Mouse (Mus musculus): ENCODE measurements around the gene Nsdhl. TPM values are rescaled to one million over a fixed set of nuclear protein-coding genes. Genes with fewer than 3 reads are reported as not detected.

Gene Nsdhl
- polyA plus RNA-seq, 1 experiment from 2014 or later, result 23.5 TPM

DNA sequence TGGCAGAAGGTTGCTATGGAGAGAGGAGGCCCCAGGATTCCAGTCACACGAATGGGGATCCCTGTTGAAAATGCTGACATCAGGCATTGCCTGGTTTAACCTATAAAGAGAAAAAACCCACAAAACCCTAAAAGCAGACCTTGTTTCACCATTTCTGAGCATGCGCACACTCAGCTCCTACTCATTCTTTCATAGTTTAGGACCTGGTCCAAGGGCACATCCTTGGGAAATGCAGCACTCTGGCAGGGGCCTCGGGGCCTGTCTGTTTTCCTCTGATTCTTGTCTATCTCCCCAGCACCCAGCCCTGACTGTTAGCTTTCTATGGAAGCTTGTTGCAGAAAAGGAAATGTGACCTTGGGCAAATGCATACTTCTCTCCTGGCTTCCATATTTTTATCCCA lies 72.2 kb downstream of the Nsdhl start:
- TF ChIP-seq CTCF (IDR thresholded peaks at IDR 0.05; ENCODE audit: low read depth), result no peak
- no peaks in the 10 kb centered on the region for H3K36me3 ChIP-seq (ENCODE audit: control insufficient read depth, insufficient read depth)
- H3K27me3 ChIP-seq (replicated peaks; ENCODE audit: control insufficient read depth, insufficient read depth, low read length), result peaks cover 16% of the 10 kb centered on the region
- no peak overlapping the region for H3K9ac ChIP-seq (ENCODE audit: low read depth, low read length)
- no peak overlapping the region for H3K4me2 ChIP-seq (replicated peaks; ENCODE audit: low read depth)
- H3K27ac ChIP-seq (ENCODE audit: low read depth, low read length), result no peak overlapping the region
- no peak for ATAC-seq
- H3K4me1 ChIP-seq (replicated peaks; ENCODE audit: control insufficient read depth, insufficient read depth, low read length), result no peaks in the 10 kb centered on the region
- WGBS, result 68% methylated on average over 3 of the region's 3 CpGs
- H3K4me3 ChIP-seq (ENCODE audit: low read depth, low read length), result no peak overlapping the region
- no peaks in the 10 kb centered on the region for H3K9me3 ChIP-seq (ENCODE audit: control insufficient read depth)

DNA sequence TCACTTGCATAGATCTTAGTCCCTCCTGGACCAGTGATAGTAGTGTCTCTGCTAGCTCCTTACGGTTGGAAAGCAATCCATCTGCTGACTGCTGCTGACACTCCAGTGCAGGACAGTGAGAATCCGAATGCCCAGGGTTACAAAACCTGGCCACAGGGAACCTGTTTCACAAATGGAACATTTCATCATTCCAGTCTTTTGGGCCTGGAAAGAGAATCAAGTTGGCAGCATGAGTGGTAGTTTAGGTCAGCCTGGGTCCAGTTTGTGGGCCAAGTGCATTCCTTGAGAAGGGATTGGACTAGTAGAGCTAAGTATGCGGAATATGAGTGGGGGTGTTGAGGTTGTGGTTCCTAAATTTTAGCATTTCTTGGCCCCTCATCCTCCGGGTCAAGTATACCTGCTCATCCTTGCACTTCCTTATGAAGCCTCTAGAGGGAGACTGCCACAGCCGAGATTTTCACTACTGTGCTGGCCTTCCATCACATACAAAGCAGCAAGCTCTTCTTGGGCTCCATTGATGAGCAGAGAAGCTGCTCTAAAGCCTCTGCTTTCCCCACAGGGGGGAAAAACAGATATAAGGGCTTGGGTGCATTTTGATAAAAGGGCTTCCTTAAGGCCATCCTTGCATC lies 74.0 kb downstream of the Nsdhl start:
- H3K9ac ChIP-seq (ENCODE audit: low read depth, low read length), result no peak overlapping the region
- peaks cover 12% of the 10 kb centered on the region; the same call in 1 of the 2 replicates for H3K27me3 ChIP-seq (replicated peaks; ENCODE audit: control insufficient read depth, insufficient read depth, low read length)
- H3K27ac ChIP-seq (ENCODE audit: low read depth, low read length), result no peak overlapping the region
- no peaks in the 10 kb centered on the region for H3K9me3 ChIP-seq (ENCODE audit: control insufficient read depth)
- H3K4me1 ChIP-seq (replicated peaks; ENCODE audit: control insufficient read depth, insufficient read depth, low read length), result no peaks in the 10 kb centered on the region
- 58% methylated on average over 5 of the region's 5 CpGs for WGBS
- no peak for ATAC-seq
- H3K4me2 ChIP-seq (replicated peaks; ENCODE audit: low read depth), result no peak overlapping the region
- peak; percentile 68 for TF ChIP-seq CTCF (IDR thresholded peaks at IDR 0.05; ENCODE audit: low read depth)
- no peak overlapping the region for H3K4me3 ChIP-seq (ENCODE audit: low read depth, low read length)
- no peaks in the 10 kb centered on the region for H3K36me3 ChIP-seq (ENCODE audit: control insufficient read depth, insufficient read depth)

DNA sequence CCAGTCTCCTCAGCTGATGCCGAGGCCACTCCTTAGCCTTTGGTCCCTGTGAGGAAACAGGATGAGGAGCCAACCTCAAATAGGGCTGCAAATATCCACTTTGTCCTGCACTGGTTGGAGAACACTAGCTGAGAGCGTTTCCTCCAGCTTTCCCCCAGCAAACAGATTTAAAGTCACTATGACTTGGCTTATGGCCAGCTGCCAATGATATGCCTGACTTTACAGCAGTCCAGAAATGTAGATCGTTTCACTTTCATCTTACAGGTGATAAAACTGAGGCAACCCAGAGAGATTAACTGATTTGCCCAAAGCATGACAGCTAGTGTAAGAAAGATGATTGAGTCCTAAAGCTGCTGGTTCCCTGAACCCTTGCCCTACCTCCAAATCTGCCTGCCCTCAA lies 77.2 kb downstream of the Nsdhl start:
- 48% methylated on average over 3 of the region's 3 CpGs for WGBS
- peaks cover 6% of the 10 kb centered on the region; the same call in 1 of the 2 replicates for H3K27me3 ChIP-seq (replicated peaks; ENCODE audit: control insufficient read depth, insufficient read depth, low read length)
- H3K4me3 ChIP-seq (ENCODE audit: low read depth, low read length), result no peak overlapping the region
- no peak overlapping the region for H3K9ac ChIP-seq (ENCODE audit: low read depth, low read length)
- H3K9me3 ChIP-seq (ENCODE audit: control insufficient read depth), result no peaks in the 10 kb centered on the region
- no peaks in the 10 kb centered on the region for H3K4me1 ChIP-seq (replicated peaks; ENCODE audit: control insufficient read depth, insufficient read depth, low read length)
- no peak for TF ChIP-seq CTCF (IDR thresholded peaks at IDR 0.05; ENCODE audit: low read depth)
- ATAC-seq, result peak; percentile 56
- H3K27ac ChIP-seq (ENCODE audit: low read depth, low read length), result no peak overlapping the region
- H3K36me3 ChIP-seq (ENCODE audit: control insufficient read depth, insufficient read depth), result no peaks in the 10 kb centered on the region
- no peak overlapping the region for H3K4me2 ChIP-seq (replicated peaks; ENCODE audit: low read depth)

DNA sequence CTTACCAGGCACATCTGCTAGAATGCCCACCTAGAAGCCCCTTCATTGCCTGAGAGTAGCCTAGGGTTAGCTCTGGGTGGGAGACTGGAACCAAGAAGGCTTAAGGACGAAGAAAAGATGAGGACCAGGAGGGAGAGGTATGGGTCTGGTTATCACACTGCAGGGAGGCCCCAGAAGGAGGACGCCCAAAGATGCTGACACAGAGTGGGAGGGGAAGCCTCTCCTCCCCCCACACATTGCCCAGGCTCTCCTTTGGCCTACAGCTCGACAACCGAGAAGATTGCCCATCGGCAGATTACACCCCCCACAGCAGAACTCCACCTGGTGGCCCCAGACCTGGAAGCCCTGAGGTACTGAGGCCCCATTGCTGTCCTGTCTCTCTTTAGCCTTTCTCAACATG lies 84.8 kb downstream of the Nsdhl start:
- ATAC-seq, result no peak
- Histone ChIP-seq H3K27me3 (replicated peaks; ENCODE audit: control insufficient read depth, insufficient read depth, low read length) (peaks cover 2% of the 10 kb centered on the region; the same call in 1 of the 2 replicates), H3K4me1 (replicated peaks; ENCODE audit: control insufficient read depth, insufficient read depth, low read length) (no peaks in the 10 kb centered on the region), H3K4me3 (ENCODE audit: low read depth, low read length) (no peak overlapping the region), H3K9me3 (ENCODE audit: control insufficient read depth) (no peaks in the 10 kb centered on the region), H3K4me2 (replicated peaks; ENCODE audit: low read depth) (no peak overlapping the region), H3K36me3 (ENCODE audit: control insufficient read depth, insufficient read depth) (no peaks in the 10 kb centered on the region), H3K27ac (ENCODE audit: low read depth, low read length) (no peak overlapping the region), H3K9ac (ENCODE audit: low read depth, low read length) (no peak overlapping the region)
- WGBS, result 84% methylated on average over 5 of the region's 5 CpGs
- no peak for TF ChIP-seq CTCF (IDR thresholded peaks at IDR 0.05; ENCODE audit: low read depth)

DNA sequence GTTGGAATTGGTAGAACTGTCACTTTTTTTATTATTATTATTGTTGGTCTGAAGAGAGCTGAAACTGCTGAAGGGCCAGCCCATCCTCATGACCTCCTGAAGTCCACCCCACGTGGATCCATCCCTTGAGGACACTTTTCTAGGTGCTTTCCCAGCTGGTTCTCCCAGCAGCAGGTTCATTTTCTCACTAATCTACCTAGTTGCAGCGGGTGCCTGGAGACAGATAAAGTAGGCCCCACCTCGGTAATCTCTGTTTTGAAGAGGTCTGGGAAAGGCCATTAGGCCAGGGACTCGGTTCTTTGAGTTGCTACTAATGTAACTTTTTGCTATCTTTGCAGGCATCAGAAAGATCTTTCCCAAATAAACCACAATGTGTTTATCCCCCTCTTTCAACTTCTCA lies 87.3 kb downstream of the Nsdhl start:
- H3K4me3 ChIP-seq (ENCODE audit: low read depth, low read length), result no peak overlapping the region
- WGBS, result 60% methylated on average over 4 of the region's 4 CpGs
- no peak overlapping the region for H3K27ac ChIP-seq (ENCODE audit: low read depth, low read length)
- no peak for ATAC-seq
- no peaks in the 10 kb centered on the region for H3K36me3 ChIP-seq (ENCODE audit: control insufficient read depth, insufficient read depth)
- H3K9me3 ChIP-seq (ENCODE audit: control insufficient read depth), result no peaks in the 10 kb centered on the region
- TF ChIP-seq CTCF (IDR thresholded peaks at IDR 0.05; ENCODE audit: low read depth), result no peak
- no peak overlapping the region for H3K4me2 ChIP-seq (replicated peaks; ENCODE audit: low read depth)
- no peaks in the 10 kb centered on the region for H3K4me1 ChIP-seq (replicated peaks; ENCODE audit: control insufficient read depth, insufficient read depth, low read length)
- H3K9ac ChIP-seq (ENCODE audit: low read depth, low read length), result no peak overlapping the region
- H3K27me3 ChIP-seq (replicated peaks; ENCODE audit: control insufficient read depth, insufficient read depth, low read length), result 0 out of 2 replicates have a peak, but pooled peaks cover 2% of the 10 kb centered on the region

DNA sequence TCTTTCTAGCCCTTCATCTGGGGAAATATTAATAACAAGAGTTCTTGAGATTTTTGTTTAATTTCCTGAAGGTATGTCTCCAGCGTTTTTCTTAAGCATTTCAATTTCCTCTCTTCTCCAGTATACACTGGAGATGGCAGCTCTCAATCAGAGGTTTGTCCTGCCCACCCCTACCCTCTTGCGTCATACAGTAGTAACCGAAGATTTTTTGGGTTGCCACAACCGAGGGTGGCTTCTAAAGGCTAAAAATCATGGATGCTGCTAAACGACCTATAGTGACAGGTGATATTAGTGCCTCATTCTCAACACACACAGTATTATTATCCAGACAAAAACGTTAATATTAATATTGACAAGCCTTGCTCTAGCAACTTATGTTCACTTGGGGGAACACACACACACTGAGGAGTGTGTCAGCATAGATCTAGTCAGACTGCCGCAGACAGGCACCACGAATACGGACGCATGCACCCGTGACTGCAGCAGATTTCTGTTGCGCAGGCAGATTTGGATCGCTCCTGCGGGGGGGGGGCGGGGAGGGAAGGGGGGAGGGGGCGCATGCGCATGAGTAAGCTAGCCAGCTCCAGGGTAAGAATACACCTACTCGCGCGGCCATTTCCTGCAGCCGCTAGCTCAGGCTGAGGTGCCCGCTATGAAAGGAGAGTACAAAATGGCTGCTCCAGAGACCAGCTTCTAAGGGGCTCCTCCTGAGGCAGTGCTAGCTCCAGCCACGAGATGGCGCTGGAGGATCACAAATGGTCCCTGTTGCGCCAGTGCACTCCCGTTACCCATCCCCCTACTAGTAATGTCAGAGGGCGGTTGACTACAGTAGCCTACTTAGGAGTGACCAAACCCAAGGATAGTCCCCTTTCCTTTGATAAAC lies 89.5 kb downstream of the Nsdhl start:
- Histone ChIP-seq H3K4me1 (replicated peaks; ENCODE audit: control insufficient read depth, insufficient read depth, low read length) (no peaks in the 10 kb centered on the region), H3K9me3 (ENCODE audit: control insufficient read depth) (no peaks in the 10 kb centered on the region), H3K36me3 (ENCODE audit: control insufficient read depth, insufficient read depth) (no peaks in the 10 kb centered on the region), H3K4me3 (ENCODE audit: low read depth, low read length) (peak overlapping the region; percentile 26), H3K27ac (ENCODE audit: low read depth, low read length) (no peak overlapping the region), H3K9ac (ENCODE audit: low read depth, low read length) (no peak overlapping the region), H3K27me3 (replicated peaks; ENCODE audit: control insufficient read depth, insufficient read depth, low read length) (0 out of 2 replicates have a peak, but pooled peaks cover 2% of the 10 kb centered on the region), H3K4me2 (replicated peaks; ENCODE audit: low read depth) (peak overlapping the region; percentile 56)
- WGBS, result 23% methylated on average over 23 of the region's 27 CpGs
- ATAC-seq, result peak; percentile 99
- TF ChIP-seq CTCF (IDR thresholded peaks at IDR 0.05; ENCODE audit: low read depth), result peak; percentile 86

MicroRNA genes within 50 kb of the gene (microRNA counts, 519-probe panel; counts per million panel counts)
- microRNA mmu-miR-2137, result not detected

Small RNAs within 50 kb of the gene (microRNA-seq; reads per million reads assigned to microRNA genes)
- gene Mir2137, result not detected

Other genes with a start within 250 kb of the Nsdhl start
- 0.03 TPM in 1 of 2 replicates, not detected in the other for gene Gabrq, start 93.4 kb upstream of the Nsdhl start, polyA plus RNA-seq (2015; fragmentation: Nextera tagmentation; extraction: Ambion mirVana)
- gene Cetn2, start 146 bp upstream of the Nsdhl start, polyA plus RNA-seq (2015; fragmentation: Nextera tagmentation; extraction: Ambion mirVana), result 35.9 and 39.2 TPM in 2 replicates
- 1.6 and 1.7 TPM in 2 replicates for gene Zfp185, start 68.8 kb downstream of the Nsdhl start, polyA plus RNA-seq (2015; fragmentation: Nextera tagmentation; extraction: Ambion mirVana)
- not detected in 2 replicates for gene Pnma5, start 118.5 kb downstream of the Nsdhl start, polyA plus RNA-seq (2015; fragmentation: Nextera tagmentation; extraction: Ambion mirVana)
- gene Pnma3, start 146.2 kb downstream of the Nsdhl start, polyA plus RNA-seq (2015; fragmentation: Nextera tagmentation; extraction: Ambion mirVana), result 0.04 TPM in 1 of 2 replicates, not detected in the other
- 1.9 and 4.1 TPM in 2 replicates for gene Xlr4a, start 163.9 kb downstream of the Nsdhl start, polyA plus RNA-seq (2015; fragmentation: Nextera tagmentation; extraction: Ambion mirVana)
- 2.8 and 6.3 TPM in 2 replicates for gene Xlr3a, start 178.5 kb downstream of the Nsdhl start, polyA plus RNA-seq (2015; fragmentation: Nextera tagmentation; extraction: Ambion mirVana)
- gene Gm14685, start 198.5 kb downstream of the Nsdhl start, polyA plus RNA-seq (2015; fragmentation: Nextera tagmentation; extraction: Ambion mirVana), result 1.8 and 2.4 TPM in 2 replicates
- 0.17 TPM in 1 of 2 replicates, not detected in the other for gene Xlr5b, start 230.2 kb downstream of the Nsdhl start, polyA plus RNA-seq (2015; fragmentation: Nextera tagmentation; extraction: Ambion mirVana)
- 1.4 and 1.8 TPM in 2 replicates for gene DXBay18, start 230.9 kb downstream of the Nsdhl start, polyA plus RNA-seq (2015; fragmentation: Nextera tagmentation; extraction: Ambion mirVana)

Measured in intestine, postnatal 0 days (tissue).